Mouse (Mus musculus) neural tube, embryonic 11.5 days (tissue): ENCODE data around the gene Slc6a1. TPM values are rescaled to one million over a fixed set of nuclear protein-coding genes. Genes with fewer than 3 reads are reported as not detected.

Experiments used
- ATAC-seq: fragments of 200-750 bp; cut with Nextera tagmentation; 2 replicates; pipeline ENCODE4 v1.8.0; 2017; ENCODE audit warnings: moderate number of reproducible peaks, mild to moderate bottlenecking, moderate TSS enrichment, moderate library complexity; ENCODE audit not compliant: insufficient read depth, low FRiP score, low TSS enrichment
- DNase-seq: peaks from one replicate; pipeline ENCODE4 v3.0.0-alpha.2; 2015; ENCODE audit warnings: low spot score
- H3K27ac ChIP-seq: fragments of 300-500 bp; sonication (generic); 2 replicates; pipeline ENCODE4 v1.5.1; 2014; ENCODE audit warnings: low read depth, mild to moderate bottlenecking, low read length
- H3K27me3 ChIP-seq: fragments of 300-500 bp; sonication (generic); 2 replicates; pipeline ENCODE4 v1.6.1; 2014; ENCODE audit warnings: mild to moderate bottlenecking, low read length, mixed read lengths; ENCODE audit not compliant: control insufficient read depth, insufficient read depth
- H3K36me3 ChIP-seq: fragments of 300-500 bp; sonication (generic); 2 replicates; pipeline ENCODE4 v1.6.1; 2014; ENCODE audit warnings: mild to moderate bottlenecking, low read length, moderate library complexity, mixed read lengths; ENCODE audit not compliant: control insufficient read depth, insufficient read depth
- H3K4me1 ChIP-seq: fragments of 300-500 bp; sonication (generic); 2 replicates; pipeline ENCODE4 v1.6.1; 2014; ENCODE audit warnings: low read length, mixed read lengths; ENCODE audit not compliant: control insufficient read depth, insufficient read depth
- H3K4me2 ChIP-seq: fragments of 300-500 bp; sonication (generic); 2 replicates; pipeline ENCODE4 v1.6.1; 2014; ENCODE audit warnings: low read depth, mild to moderate bottlenecking, moderate library complexity
- H3K4me3 ChIP-seq: fragments of 300-500 bp; sonication (generic); 2 replicates; pipeline ENCODE4 v1.5.1; 2014; ENCODE audit warnings: low read depth, low read length
- H3K9ac ChIP-seq: fragments of 300-500 bp; sonication (generic); 2 replicates; pipeline ENCODE4 v1.6.1; 2014; ENCODE audit warnings: mild to moderate bottlenecking, low read length
- H3K9me3 ChIP-seq: fragments of 300-500 bp; sonication (generic); 2 replicates; pipeline ENCODE4 v1.6.1; 2016; ENCODE audit warnings: low read length; ENCODE audit not compliant: control insufficient read depth
- WGBS: fragments of 180-500 bp; shearing (Covaris S2); extraction: QIAGEN DNeasy Blood & Tissue Kit; methylation state at CpG from one replicate; pipeline ENCODE4 v1.1.7; 2014; 5-methylcytosine and 5-hydroxymethylcytosine counted together
- polyA plus RNA-seq: library from polyadenylated mRNA; unstranded; fragments of >200 nt; fragmentation: Nextera tagmentation; extraction: Ambion mirVana; gene quantifications from 2 replicates; pipeline ENCODE4 v1.2.1, GENCODE M21; 2014

Slc6a1 gene
- 9.8 and 11.5 TPM in 2 replicates for polyA plus RNA-seq

GRCm38 (mm10) chr6:114282469-114283277, at the start of gene Slc6a1:
Slc6a1 (plus strand) TSS chr6:114282635.
- peaks cover 40% of the 10 kb centered on the region for H3K27me3 ChIP-seq
- H3K9me3 ChIP-seq: no peaks in the 10 kb centered on the region
- H3K27ac ChIP-seq: no peak within 1 kb of the TSS
- H3K4me2 ChIP-seq: peak within 1 kb of the TSS; percentile 59
- WGBS: 3% methylated on average over 49 of the region's 51 CpGs
- peak; percentile 85 for DNase-seq
- peak; percentile 90 for ATAC-seq
- H3K9ac ChIP-seq: peak within 1 kb of the TSS; percentile 65
- no peaks in the 10 kb centered on the region for H3K36me3 ChIP-seq
- 0 out of 2 replicates have a peak, but pooled peaks cover 2% of the 10 kb centered on the region for H3K4me1 ChIP-seq
- peak within 1 kb of the TSS; percentile 38 for H3K4me3 ChIP-seq

- ATAC-seq: peak; percentile 84
- H3K27ac ChIP-seq: no peak overlapping the region; the same call in 1 of the 2 replicates
- H3K9ac ChIP-seq: no peak overlapping the region
- no peak overlapping the region for H3K4me2 ChIP-seq
- peak; percentile 59 for DNase-seq
- H3K4me1 ChIP-seq: peaks cover 12% of the 10 kb centered on the region
- H3K4me3 ChIP-seq: no peak overlapping the region
- 36% methylated on average over 6 of the region's 6 CpGs for WGBS
- H3K27me3 ChIP-seq: no peaks in the 10 kb centered on the region
- H3K36me3 ChIP-seq: no peaks in the 10 kb centered on the region
- H3K9me3 ChIP-seq: no peaks in the 10 kb centered on the region
Observed at GRCm38 (mm10) chr6:114238892-114239644, 43.4 kb upstream of the Slc6a1 start.

- Histone ChIP-seq H3K4me1 (no peaks in the 10 kb centered on the region), H3K4me2 (no peak overlapping the region), H3K27me3 (no peaks in the 10 kb centered on the region), H3K4me3 (no peak overlapping the region), H3K9ac (no peak overlapping the region), H3K36me3 (no peaks in the 10 kb centered on the region), H3K9me3 (no peaks in the 10 kb centered on the region), H3K27ac (no peak overlapping the region)
- WGBS: 83% methylated on average over 11 of the region's 11 CpGs
- ATAC-seq (no peak), DNase-seq (no peak)
Observed at GRCm38 (mm10) chr6:114245665-114246064, 36.8 kb upstream of the Slc6a1 start.

- Histone ChIP-seq H3K4me3 (no peak overlapping the region), H3K9me3 (no peaks in the 10 kb centered on the region), H3K36me3 (no peaks in the 10 kb centered on the region), H3K4me2 (no peak overlapping the region), H3K27ac (no peak overlapping the region), H3K27me3 (no peaks in the 10 kb centered on the region), H3K9ac (no peak overlapping the region), H3K4me1 (no peaks in the 10 kb centered on the region)
- 3% methylated on average over 5 of the region's 5 CpGs for WGBS
- DNase-seq: peak; percentile 85
- peak; percentile 38; the same call in 1 of the 2 replicates for ATAC-seq
Observed at GRCm38 (mm10) chr6:114250311-114250710, 32.1 kb upstream of the Slc6a1 start.

GRCm38 (mm10) chr6:114254927-114255326, 27.5 kb upstream of the Slc6a1 start:
- H3K36me3 ChIP-seq: no peaks in the 10 kb centered on the region
- H3K27me3 ChIP-seq: no peaks in the 10 kb centered on the region
- H3K4me3 ChIP-seq: no peak overlapping the region
- H3K4me2 ChIP-seq: no peak overlapping the region
- WGBS: 61% methylated on average over 14 of the region's 14 CpGs
- H3K9ac ChIP-seq: no peak overlapping the region
- DNase-seq: no peak
- no peaks in the 10 kb centered on the region for H3K9me3 ChIP-seq
- H3K4me1 ChIP-seq: no peaks in the 10 kb centered on the region
- H3K27ac ChIP-seq: no peak overlapping the region
- ATAC-seq: no peak

- DNase-seq (no peak), ATAC-seq (no peak)
- Histone ChIP-seq H3K27ac (no peak overlapping the region), H3K27me3 (no peaks in the 10 kb centered on the region), H3K9ac (no peak overlapping the region), H3K4me2 (no peak overlapping the region), H3K36me3 (no peaks in the 10 kb centered on the region), H3K9me3 (no peaks in the 10 kb centered on the region), H3K4me3 (no peak overlapping the region), H3K4me1 (no peaks in the 10 kb centered on the region)
- WGBS: 83% methylated on average over 1 of the region's 1 CpGs
Observed at GRCm38 (mm10) chr6:114257762-114258361, 24.6 kb upstream of the Slc6a1 start.

- H3K9ac ChIP-seq: no peak overlapping the region
- 68% methylated on average over 3 of the region's 3 CpGs for WGBS
- no peaks in the 10 kb centered on the region for H3K9me3 ChIP-seq
- no peak overlapping the region for H3K4me2 ChIP-seq
- ATAC-seq (no peak), DNase-seq (no peak)
- no peaks in the 10 kb centered on the region for H3K36me3 ChIP-seq
- no peak overlapping the region for H3K27ac ChIP-seq
- H3K4me3 ChIP-seq: no peak overlapping the region
- no peaks in the 10 kb centered on the region for H3K4me1 ChIP-seq
- H3K27me3 ChIP-seq: no peaks in the 10 kb centered on the region
Observed at GRCm38 (mm10) chr6:114258661-114259193, 23.7 kb upstream of the Slc6a1 start.

GRCm38 (mm10) chr6:114261609-114262008, 20.8 kb upstream of the Slc6a1 start:
- Histone ChIP-seq H3K9ac (no peak overlapping the region), H3K4me2 (no peak overlapping the region), H3K36me3 (no peaks in the 10 kb centered on the region), H3K9me3 (no peaks in the 10 kb centered on the region), H3K4me3 (no peak overlapping the region), H3K4me1 (0 out of 2 replicates have a peak, but pooled peaks cover 2% of the 10 kb centered on the region), H3K27me3 (no peaks in the 10 kb centered on the region), H3K27ac (no peak overlapping the region)
- no peak for DNase-seq
- ATAC-seq: no peak
- 67% methylated on average over 6 of the region's 6 CpGs for WGBS
